Mouse (Mus musculus) E14TG2a.4 (cell line): ENCODE results near the gene Chsy1.

Source experiments
- CTCF ChIP-seq: conservative IDR thresholded peaks from 2 replicates; pipeline ENCODE4 v1.5.1; 2014; ENCODE audit warnings: low read length
- NANOG ChIP-seq: IDR thresholded peaks from 2 replicates; pipeline ENCODE4 v1.6.1; 2014; ENCODE audit warnings: borderline replicate concordance, low read length, mixed read lengths

DNA sequence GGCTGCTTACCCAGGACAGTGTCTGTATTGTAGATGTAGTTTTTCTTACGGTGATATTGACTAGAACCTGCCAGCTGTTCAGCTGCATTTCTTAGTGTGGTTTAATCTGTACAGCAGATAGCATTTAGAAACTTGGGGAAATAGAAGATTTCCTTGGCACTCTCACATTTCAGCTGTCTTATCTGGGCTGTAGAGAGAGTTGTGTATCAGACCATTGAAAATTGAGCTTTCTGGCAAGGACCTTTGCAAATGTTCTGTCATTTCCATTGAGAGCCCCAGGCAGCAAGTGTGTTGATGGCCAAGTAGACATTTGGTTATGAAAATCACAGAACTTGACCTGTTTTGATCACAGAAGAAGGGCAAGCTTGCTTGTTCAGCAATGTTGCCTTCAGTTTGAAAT lies 10.8 kb downstream of the Chsy1 start:
- no peak for TF ChIP-seq NANOG
- no peak for TF ChIP-seq CTCF
